Mouse (Mus musculus) stomach, postnatal 0 days (tissue): ENCODE data around the gene Ppp1r36.

Source experiments
- CTCF ChIP-seq: IDR thresholded peaks from 2 replicates; pipeline ENCODE4 v1.5.1; 2016; ENCODE audit warnings: antibody characterized with exemption, low read depth, mild to moderate bottlenecking, moderate library complexity
- EP300 ChIP-seq: optimal IDR thresholded peaks from 2 replicates; pipeline ENCODE3; 2016; ENCODE audit warnings: antibody characterized with exemption

- TF ChIP-seq CTCF (no peak), EP300 (no peak)
Measured at GRCm38 (mm10) chr12:76405971-76406370, 11.4 kb upstream of the Ppp1r36 start.
